Mouse (Mus musculus) embryonic fibroblast, embryonic 13.5 days (primary cell): ENCODE measurements at regions not wholly inside any gene's neighbourhood (a gene's known extent, or its start where the extent isn't known, plus 50 kb on each side); places are given as distances from the start of the nearest gene placed in this dataset.

ENCODE experiments used
- CTCF ChIP-seq: IDR thresholded peaks from 2 replicates; pipeline ENCODE4 v1.5.1; 2011; ENCODE audit warnings: mild to moderate bottlenecking, control low read depth, low read length, moderate library complexity, borderline replicate concordance; ENCODE audit not compliant: insufficient read depth
- POLR2A ChIP-seq: IDR thresholded peaks from 2 replicates; pipeline ENCODE4 v1.6.1; 2011; ENCODE audit warnings: low read depth, mild to moderate bottlenecking, control low read depth, low read length, moderate library complexity

GRCm38 (mm10) chr11:114367779-114368178 lies 300.5 kb upstream of the Rpl38 start:
- TF ChIP-seq POLR2A (no peak), CTCF (no peak)
